Mouse (Mus musculus) left cerebral cortex, adult 2 months (tissue): ENCODE data around the gene Rnf31. TPM values are rescaled to one million over a fixed set of nuclear protein-coding genes. Genes with fewer than 3 reads are reported as not detected.

ENCODE experiments used
- DNase-seq, 2 experiments: peaks; one replicate each; pipeline ENCODE4 v3.0.0; 2021 to 2022; ENCODE audit warnings: low spot score in 2 of 2, mixed read lengths in 1 of 2; ENCODE audit errors: extremely low spot score in 1 of 2
- H3K27ac ChIP-seq: fragments of 200-600 bp; 2 replicates; pipeline ENCODE4 v1.8.1; 2022
- H3K4me3 ChIP-seq: fragments of 200-600 bp; 2 replicates; pipeline ENCODE4 v1.8.1; 2022
- CTCF ChIP-seq: fragments of 200-600 bp; IDR thresholded peaks from 2 replicates; pipeline ENCODE4 v1.8.1; 2022; ENCODE audit warnings: antibody characterized with exemption, mild to moderate bottlenecking, moderate library complexity
- intact Hi-C: fragments of 180-260 bp; cut with DNase I; formaldehyde crosslinking; loops from one replicate; pipeline ENCODE4 v1.15.1; 2025
- total RNA-seq, 2 experiments: library from RNA; stranded (reverse); gene quantifications; 2 replicates each; pipeline ENCODE4 v1.2.3; 2021

The Rnf31 gene
- total RNA-seq, 2 experiments from 2014 or later: 40.9 to 43.4 TPM

- DNase-seq: no peak
- Histone ChIP-seq H3K27ac (peak overlapping the region; percentile 89), H3K4me3 (peak overlapping the region; percentile 70)
- intact Hi-C loops: no loop called here
- TF ChIP-seq CTCF: no peak
These were observed 12.7 kb upstream of the Rnf31 start for GRCm38 (mm10) chr14:55578668-55579269.

- intact Hi-C loops: no loop called here
These were observed 11.7 kb upstream of the Rnf31 start for GRCm38 (mm10) chr14:55579511-55580496.

GRCm38 (mm10) chr14:55580731-55581130, 10.8 kb upstream of the Rnf31 start:
- H3K4me3 ChIP-seq: no peak overlapping the region
- no peak for TF ChIP-seq CTCF
- DNase-seq: no peak
- intact Hi-C loops: no loop called here
- no peak overlapping the region for H3K27ac ChIP-seq

More at GRCm38 (mm10) chr14:55579511-55580496, 11.7 kb upstream of the Rnf31 start:
- Histone ChIP-seq H3K27ac (no peak overlapping the region), H3K4me3 (no peak overlapping the region)
- no peak for TF ChIP-seq CTCF
- no peak for DNase-seq

GRCm38 (mm10) chr14:55581981-55582681, 9.4 kb upstream of the Rnf31 start:
- intact Hi-C loops: no loop called here
- peak; percentile 57 for TF ChIP-seq CTCF
- Histone ChIP-seq H3K4me3 (no peak overlapping the region), H3K27ac (no peak overlapping the region)
- DNase-seq: no peak

GRCm38 (mm10) chr14:55584303-55584701, 7.2 kb upstream of the Rnf31 start:
- peak overlapping the region; percentile 93 for H3K27ac ChIP-seq

GRCm38 (mm10) chr14:55584702-55585565, 6.6 kb upstream of the Rnf31 start, which contains the start of gene Emc9:
Gene Emc9 (minus strand): TSS chr14:55585302.
- Histone ChIP-seq H3K4me3 (peak within 1 kb of the TSS; percentile 90), H3K27ac (peak within 1 kb of the TSS; percentile 93)
- TF ChIP-seq CTCF: no peak; the same call in 1 of the 2 replicates
- intact Hi-C loops: no loop called here
- DNase-seq: peak; percentile 59 to 64

More at GRCm38 (mm10) chr14:55584303-55584701, 7.2 kb upstream of the Rnf31 start:
- intact Hi-C loops: no loop called here
- H3K4me3 ChIP-seq: peak overlapping the region; percentile 90
- no peak for DNase-seq
- no peak for TF ChIP-seq CTCF

GRCm38 (mm10) chr14:55585566-55585960, 5.9 kb upstream of the Rnf31 start:
- intact Hi-C loops: no loop called here
- peak overlapping the region; percentile 90 for H3K4me3 ChIP-seq
- TF ChIP-seq CTCF: no peak
- peak overlapping the region; percentile 93 for H3K27ac ChIP-seq
- no peak for DNase-seq

- DNase-seq: no peak
- no peak; the same call in 1 of the 2 replicates for TF ChIP-seq CTCF
- no peak overlapping the region for H3K27ac ChIP-seq
- intact Hi-C loops: no loop called here
- no peak overlapping the region for H3K4me3 ChIP-seq
These were observed 5.4 kb upstream of the Rnf31 start for GRCm38 (mm10) chr14:55586149-55586548.

GRCm38 (mm10) chr14:55589271-55589670, 2.2 kb upstream of the Rnf31 start:
- no peak for TF ChIP-seq CTCF
- Histone ChIP-seq H3K4me3 (no peak overlapping the region), H3K27ac (no peak overlapping the region)
- DNase-seq: no peak
- intact Hi-C loops: no loop called here

- Histone ChIP-seq H3K27ac (peak overlapping the region; percentile 73), H3K4me3 (peak overlapping the region; percentile 91)
- no peak for TF ChIP-seq CTCF
- intact Hi-C loops: no loop called here
- no peak for DNase-seq
These were observed 1.6 kb upstream of the Rnf31 start for GRCm38 (mm10) chr14:55589771-55590448.
